16 mouse cellular contexts compared by ENCODE assay signal in the genomic region with DNA sequence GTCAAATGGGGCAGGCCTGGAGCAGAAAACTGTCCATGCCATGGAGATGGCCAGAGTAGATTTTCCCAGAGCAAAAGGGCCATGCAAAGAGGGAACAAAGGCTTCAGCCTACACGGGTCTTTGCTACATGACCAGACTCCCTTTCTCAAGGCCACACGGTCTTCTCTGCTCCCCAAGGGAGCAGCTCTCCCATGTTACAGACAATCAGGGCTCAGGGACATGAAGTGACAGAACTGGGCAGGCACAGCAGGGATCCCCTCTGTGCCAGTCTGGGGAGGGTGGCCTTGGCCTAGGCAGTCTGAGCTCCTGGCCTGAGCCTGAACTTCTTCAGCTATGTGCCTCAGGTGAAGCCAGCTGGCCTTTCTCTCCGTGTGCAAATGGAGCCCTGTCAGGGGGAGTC. TPM values are rescaled to one million over a fixed set of nuclear protein-coding genes. Genes with fewer than 3 reads are reported as not detected.
DNase-seq lines count a peak whose midpoint lies in the region; ATAC-seq and TF ChIP-seq lines count a peak whose summit lies in the region.
"Had no signal": no experiment of that assay in that cellular context is flagged by ENCODE, and none has a peak within 500 bp of the region (broad histone marks: within the 10 kb centered on the region; RNA-seq: fewer than 3 reads in every experiment).

No protein-coding gene starts in this region.

- H3K4me1 ChIP-seq in hindbrain, embryonic 10.5 days (replicated peaks) = peaks cover 55% of the 10 kb centered on the region
- peaks cover 15% of the 10 kb centered on the region for H3K4me1 ChIP-seq in hindbrain, postnatal 0 days (ENCODE audit: insufficient read depth, low read length)
- peaks cover 58% of the 10 kb centered on the region for H3K4me1 ChIP-seq in neural tube, embryonic 13.5 days (replicated peaks)
- H3K4me1 ChIP-seq in hindbrain, embryonic 16.5 days (ENCODE audit: control insufficient read depth, insufficient read depth, low read depth, low read length) = peaks cover 23% of the 10 kb centered on the region
- H3K4me1 ChIP-seq in midbrain, embryonic 16.5 days (ENCODE audit: control insufficient read depth, insufficient read depth, low read length) = peaks cover 24% of the 10 kb centered on the region
- H3K4me1 ChIP-seq: intestine, embryonic 15.5 days; liver, embryonic 15.5 days; stomach, embryonic 15.5 days had no signal

- 51% methylated on average over 3 of the region's 3 CpGs for whole genome bisulfite sequencing in hindbrain, embryonic 10.5 days
- 41% methylated on average over 3 of the region's 3 CpGs for WGBS in hindbrain, postnatal 0 days
- WGBS in neural tube, embryonic 13.5 days = 55% methylated on average over 3 of the region's 3 CpGs
- WGBS in hindbrain, embryonic 16.5 days = 47% methylated on average over 3 of the region's 3 CpGs
- WGBS in midbrain, embryonic 16.5 days = 43% methylated on average over 3 of the region's 3 CpGs

- H3K4me2 ChIP-seq in hindbrain, postnatal 0 days (ENCODE audit: low read depth, low read length) = no peak overlapping the region
- H3K4me2 ChIP-seq in neural tube, embryonic 13.5 days = no peak overlapping the region
- H3K4me2 ChIP-seq in hindbrain, embryonic 16.5 days (ENCODE audit: low read length) = no peak overlapping the region
- H3K4me2 ChIP-seq in midbrain, embryonic 16.5 days (ENCODE audit: low read length) = no peak overlapping the region
- H3K4me2 ChIP-seq: intestine, embryonic 15.5 days; limb, embryonic 15.5 days; liver, embryonic 15.5 days; stomach, embryonic 15.5 days had no signal

- H3K9ac ChIP-seq in hindbrain, postnatal 0 days (replicated peaks; ENCODE audit: low read length) = no peak overlapping the region
- H3K9ac ChIP-seq in neural tube, embryonic 13.5 days = no peak overlapping the region
- peak overlapping the region; percentile 46; the same call in 1 of the 2 replicates for H3K9ac ChIP-seq in hindbrain, embryonic 16.5 days (ENCODE audit: low read depth, low read length)
- no peak overlapping the region; the same call in 1 of the 2 replicates for H3K9ac ChIP-seq in midbrain, embryonic 16.5 days (ENCODE audit: low read depth, low read length)
- H3K9ac ChIP-seq: intestine, embryonic 15.5 days; limb, embryonic 15.5 days; liver, embryonic 15.5 days; stomach, embryonic 15.5 days had no signal

- no peak for ATAC-seq in hindbrain, postnatal 0 days
- no peak for ATAC-seq in neural tube, embryonic 13.5 days (ENCODE audit: low read depth)
- ATAC-seq in hindbrain, embryonic 16.5 days = no peak
- ATAC-seq in midbrain, embryonic 16.5 days = no peak
- ATAC-seq: intestine, embryonic 15.5 days had no signal

- no peak for DNase-seq in hindbrain, embryonic 10.5 days (ENCODE audit: low spot score)
- no peak for DNase-seq in hindbrain, postnatal 0 days (ENCODE audit: low spot score)
- DNase-seq in neural tube, embryonic 10.5 days (ENCODE audit: extremely low spot score, low spot score) = no peak
- DNase-seq in gastrocnemius, postnatal 25 days = no peak
- DNase-seq in urinary bladder, postnatal 14 days (ENCODE audit: low spot score) = no peak
- DNase-seq: heart, adult 11 months had no signal

- no peak for TF ChIP-seq CTCF in hindbrain, postnatal 0 days (IDR thresholded peaks at IDR 0.05; ENCODE audit: low read depth)

- H3K36me3 ChIP-seq in hindbrain, embryonic 10.5 days = no peaks in the 10 kb centered on the region
- H3K36me3 ChIP-seq in hindbrain, postnatal 0 days (ENCODE audit: insufficient read depth, low read length) = no peaks in the 10 kb centered on the region
- no peaks in the 10 kb centered on the region for H3K36me3 ChIP-seq in neural tube, embryonic 13.5 days
- no peaks in the 10 kb centered on the region for H3K36me3 ChIP-seq in hindbrain, embryonic 16.5 days (ENCODE audit: control insufficient read depth, insufficient read depth, low read length)
- no peaks in the 10 kb centered on the region for H3K36me3 ChIP-seq in midbrain, embryonic 16.5 days (ENCODE audit: control insufficient read depth, insufficient read depth, low read length)
- H3K36me3 ChIP-seq: intestine, embryonic 15.5 days; limb, embryonic 15.5 days; liver, embryonic 15.5 days; stomach, embryonic 15.5 days had no signal

- H3K27ac ChIP-seq in hindbrain, embryonic 10.5 days = peak overlapping the region; percentile 59
- H3K27ac ChIP-seq in hindbrain, postnatal 0 days = no peak overlapping the region
- H3K27ac ChIP-seq in neural tube, embryonic 13.5 days (replicated peaks) = peak overlapping the region; percentile 39; the same call in 1 of the 2 replicates
- H3K27ac ChIP-seq in hindbrain, embryonic 16.5 days (ENCODE audit: low read depth, low read length) = 0 out of 2 replicates have a peak overlapping the region, but pooled peaks have one; percentile 32
- H3K27ac ChIP-seq in midbrain, embryonic 16.5 days (ENCODE audit: low read length) = peak overlapping the region; percentile 58
- H3K27ac ChIP-seq: gastrocnemius, adult 2 months; intestine, embryonic 15.5 days; limb, embryonic 15.5 days; liver, embryonic 15.5 days; stomach, embryonic 15.5 days had no signal

- no peak overlapping the region for H3K4me3 ChIP-seq in hindbrain, embryonic 10.5 days
- no peak overlapping the region for H3K4me3 ChIP-seq in hindbrain, postnatal 0 days (ENCODE audit: low read length)
- H3K4me3 ChIP-seq in neural tube, embryonic 13.5 days = no peak overlapping the region
- no peak overlapping the region for H3K4me3 ChIP-seq in hindbrain, embryonic 16.5 days (ENCODE audit: low read length)
- no peak overlapping the region for H3K4me3 ChIP-seq in midbrain, embryonic 16.5 days (ENCODE audit: low read depth, low read length)
- H3K4me3 ChIP-seq: gastrocnemius, adult 2 months; intestine, embryonic 15.5 days; limb, embryonic 15.5 days; liver, embryonic 15.5 days; stomach, embryonic 15.5 days had no signal

- no peaks in the 10 kb centered on the region for H3K9me3 ChIP-seq in hindbrain, embryonic 10.5 days
- H3K9me3 ChIP-seq in hindbrain, postnatal 0 days (ENCODE audit: low read length) = no peaks in the 10 kb centered on the region
- no peaks in the 10 kb centered on the region for H3K9me3 ChIP-seq in neural tube, embryonic 13.5 days
- H3K9me3 ChIP-seq in hindbrain, embryonic 16.5 days (ENCODE audit: control insufficient read depth, low read length) = no peaks in the 10 kb centered on the region
- no peaks in the 10 kb centered on the region for H3K9me3 ChIP-seq in midbrain, embryonic 16.5 days (replicated peaks; ENCODE audit: control insufficient read depth, low read length, poor library complexity, severe bottlenecking)
- H3K9me3 ChIP-seq: intestine, embryonic 15.5 days; limb, embryonic 15.5 days; liver, embryonic 15.5 days; stomach, embryonic 15.5 days had no signal

- H3K27me3 ChIP-seq in hindbrain, embryonic 10.5 days (ENCODE audit: insufficient read depth, poor library complexity, severe bottlenecking) = peaks cover 52% of the 10 kb centered on the region
- 0 out of 2 replicates have a peak, but pooled peaks cover 2% of the 10 kb centered on the region for H3K27me3 ChIP-seq in hindbrain, postnatal 0 days (ENCODE audit: insufficient read depth, low read length)
- H3K27me3 ChIP-seq in neural tube, embryonic 13.5 days = peaks cover 17% of the 10 kb centered on the region
- H3K27me3 ChIP-seq in hindbrain, embryonic 16.5 days (replicated peaks; ENCODE audit: control insufficient read depth, insufficient read depth, low read length) = peaks cover 5% of the 10 kb centered on the region; the same call in 1 of the 2 replicates
- H3K27me3 ChIP-seq in midbrain, embryonic 16.5 days (ENCODE audit: control insufficient read depth, insufficient read depth, low read depth, low read length) = no peaks in the 10 kb centered on the region

RNA-seq across cellular contexts. Expression of a gene that starts 10.0 kb away (rescaled TPM):
- 11.2 and 15.8 TPM in 2 replicates for polyA plus RNA-seq in hindbrain, embryonic 10.5 days (2016; fragmentation: Nextera tagmentation; extraction: Ambion mirVana)
- total RNA-seq in hindbrain, postnatal 0 days (2014; rRNA removed) = 16.0 and 19.2 TPM in 2 replicates
- 7.5 TPM in 2 replicates for polyA plus RNA-seq in hindbrain, postnatal 0 days (2015; fragmentation: Nextera tagmentation; extraction: Ambion mirVana)
- 47.5 and 48.5 TPM in 2 replicates for polyA plus RNA-seq in neural tube, embryonic 13.5 days (2015; fragmentation: Nextera tagmentation; extraction: Ambion mirVana)
- polyA plus RNA-seq in hindbrain, embryonic 16.5 days (2015; fragmentation: Nextera tagmentation; extraction: Ambion mirVana) = 11.6 and 16.4 TPM in 2 replicates
- polyA plus RNA-seq in midbrain, embryonic 16.5 days (2015; fragmentation: Nextera tagmentation; extraction: Ambion mirVana) = 8.1 and 9.7 TPM in 2 replicates
- total RNA-seq in gastrocnemius, postnatal 25 days (2021) = under 1 TPM; 0.38 to 0.41 TPM
- total RNA-seq: megakaryocyte progenitor cell, adult 5-6 weeks; MEL had no signal

RNA-seq across cellular contexts. Expression of a gene that starts 47.3 kb away (rescaled TPM):
- polyA plus RNA-seq in hindbrain, embryonic 10.5 days (2016; fragmentation: Nextera tagmentation; extraction: Ambion mirVana) = not detected in 2 replicates
- 4.1 and 4.3 TPM in 2 replicates for total RNA-seq in hindbrain, postnatal 0 days (2014; rRNA removed)
- 1.2 and 1.8 TPM in 2 replicates for polyA plus RNA-seq in hindbrain, postnatal 0 days (2015; fragmentation: Nextera tagmentation; extraction: Ambion mirVana)
- 0.14 and 0.18 TPM in 2 replicates for polyA plus RNA-seq in neural tube, embryonic 13.5 days (2015; fragmentation: Nextera tagmentation; extraction: Ambion mirVana)
- 1.7 and 2.4 TPM in 2 replicates for polyA plus RNA-seq in hindbrain, embryonic 16.5 days (2015; fragmentation: Nextera tagmentation; extraction: Ambion mirVana)
- 0.76 and 1.6 TPM in 2 replicates for polyA plus RNA-seq in midbrain, embryonic 16.5 days (2015; fragmentation: Nextera tagmentation; extraction: Ambion mirVana)
- total RNA-seq in gastrocnemius, postnatal 25 days (2021) = under 1 TPM; 0.15 to 0.32 TPM
- total RNA-seq: MEL had no signal
